Mouse (Mus musculus): Measurements from ENCODE around the gene Cops9.

Gene Cops9

DNA sequence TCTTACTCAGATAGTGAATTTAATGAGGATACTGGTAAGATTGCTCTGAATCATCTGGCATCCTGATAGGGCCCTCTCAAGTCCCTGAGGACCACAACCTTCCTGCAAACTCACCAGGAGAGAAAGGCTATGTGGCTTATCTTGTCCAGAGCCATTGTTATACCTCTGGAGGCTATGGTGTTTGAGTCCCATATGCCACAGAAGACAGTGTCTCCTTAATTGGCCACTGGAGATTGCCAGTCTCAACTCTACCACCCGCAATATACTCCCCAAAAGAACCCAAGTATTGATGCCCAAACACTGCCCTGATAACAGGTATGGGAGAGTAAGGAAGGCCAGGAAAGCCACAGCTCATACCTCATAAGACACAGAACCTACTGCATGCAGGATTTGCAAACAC lies 36.3 kb downstream of the Cops9 start, which contains the start of gene Olfr1410:
Gene Olfr1410 (plus strand): TSS at position 301 of the 400 bp plus-strand sequence.
- ATAC-seq (ENCODE audit: low TSS enrichment) = no peak

DNA sequence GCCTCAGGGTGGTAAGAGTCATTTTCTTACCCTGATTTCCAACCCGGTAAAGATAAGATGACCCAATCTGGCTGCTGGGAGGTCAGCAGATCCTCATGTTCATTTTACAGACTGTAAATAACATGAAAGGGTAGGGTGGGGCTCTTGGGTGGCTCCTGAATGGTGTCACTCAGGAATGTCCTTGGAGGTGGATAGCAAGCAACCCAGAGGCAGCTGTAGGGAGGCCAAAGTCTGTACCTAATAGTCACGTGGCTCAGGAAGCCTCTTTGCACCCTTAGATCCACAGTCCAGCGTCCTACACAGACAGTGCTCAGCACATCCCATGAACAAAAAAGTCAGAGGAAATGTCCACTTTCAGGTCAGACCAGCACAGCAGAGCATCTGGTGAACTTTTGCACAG lies 45.8 kb downstream of the Cops9 start:
- ATAC-seq (ENCODE audit: low TSS enrichment) = no peak

GRCm38 (mm10) chr1:92594111-92594510 lies 47.7 kb downstream of the Cops9 start, which contains the start of gene Olfr1411:
Gene Olfr1411, plus strand, starts transcription at chr1:92594411.
- ATAC-seq (ENCODE audit: low TSS enrichment) = no peak

All from frontal cortex, adult (tissue).